Mouse (Mus musculus) stomach, embryonic 16.5 days (tissue): ENCODE data around the gene Nyx. TPM values are rescaled to one million over a fixed set of nuclear protein-coding genes. Genes with fewer than 3 reads are reported as not detected.
"Not testable (repeated sequence)": the region's sequence is repeated elsewhere in the genome, so short reads cannot be mapped to it uniquely, and the experiment has no call there.

ENCODE experiments used
- ATAC-seq: fragments of 200-750 bp; cut with Nextera tagmentation; 2 replicates; pipeline ENCODE4 v1.8.0; 2017; ENCODE audit warnings: moderate number of reproducible peaks, moderate TSS enrichment; ENCODE audit not compliant: insufficient read depth, low FRiP score
- H3K27ac ChIP-seq: fragments of 300-500 bp; sonication (generic); 2 replicates; pipeline ENCODE4 v1.5.1; 2014; ENCODE audit warnings: low read length
- H3K27me3 ChIP-seq: fragments of 300-500 bp; sonication (generic); 2 replicates; pipeline ENCODE4 v1.6.1; 2014; ENCODE audit warnings: low read length, control low read depth, mixed read lengths; ENCODE audit not compliant: control insufficient read depth, insufficient read depth
- H3K36me3 ChIP-seq: fragments of 300-500 bp; sonication (generic); 2 replicates; pipeline ENCODE4 v1.6.1; 2014; ENCODE audit warnings: low read length; ENCODE audit not compliant: control insufficient read depth, insufficient read depth
- H3K4me1 ChIP-seq: fragments of 300-500 bp; sonication (generic); 2 replicates; pipeline ENCODE4 v1.6.1; 2014; ENCODE audit warnings: low read length, control low read depth, mixed read lengths; ENCODE audit not compliant: control insufficient read depth, insufficient read depth
- H3K4me2 ChIP-seq: fragments of 300-500 bp; sonication (generic); 2 replicates; pipeline ENCODE4 v1.6.1; 2014; ENCODE audit warnings: low read depth, low read length, mixed read lengths
- H3K4me3 ChIP-seq: fragments of 300-500 bp; sonication (generic); replicated peaks from 2 replicates; pipeline ENCODE4 v1.5.1; 2014; ENCODE audit warnings: mild to moderate bottlenecking, low read length
- H3K9ac ChIP-seq: fragments of 300-500 bp; sonication (generic); 2 replicates; pipeline ENCODE4 v1.6.1; 2014; ENCODE audit warnings: low read length
- H3K9me3 ChIP-seq: fragments of 300-500 bp; sonication (generic); replicated peaks from 2 replicates; pipeline ENCODE4 v1.6.1; 2016; ENCODE audit warnings: low read length, control low read depth; ENCODE audit not compliant: control insufficient read depth
- WGBS: fragments of 180-500 bp; shearing (Covaris S2); extraction: QIAGEN DNeasy Blood & Tissue Kit; methylation state at CpG from one replicate; pipeline ENCODE4 v1.1.7; 2014; 5-methylcytosine and 5-hydroxymethylcytosine counted together
- polyA plus RNA-seq: library from polyadenylated mRNA; unstranded; fragments of >200 nt; fragmentation: Nextera tagmentation; extraction: Ambion mirVana; gene quantifications from 2 replicates; pipeline ENCODE4 v1.2.1, GENCODE M21; 2015

The Nyx gene
- 0.06 TPM in 2 replicates for polyA plus RNA-seq

- no peak within 1 kb of the TSS for H3K9ac ChIP-seq
Observed at GRCm38 (mm10) chrX:13465810-13466209, at the start of gene Nyx. Gene Nyx (plus strand): TSS chrX:13466110.

GRCm38 (mm10) chrX:13422047-13422446, 43.9 kb upstream of the Nyx start:
- 50% methylated on average over 4 of the region's 4 CpGs for WGBS
- H3K9me3 ChIP-seq: no peaks in the 10 kb centered on the region
- H3K4me1 ChIP-seq: no peaks in the 10 kb centered on the region
- H3K27me3 ChIP-seq: no peaks in the 10 kb centered on the region; the same call in 1 of the 2 replicates
- H3K36me3 ChIP-seq: no peaks in the 10 kb centered on the region
- ATAC-seq: no peak
- H3K4me2 ChIP-seq: no peak overlapping the region
- no peak overlapping the region for H3K27ac ChIP-seq
- H3K9ac ChIP-seq: no peak overlapping the region
- no peak overlapping the region for H3K4me3 ChIP-seq

More at GRCm38 (mm10) chrX:13465810-13466209, at the start of gene Nyx:
- 87% methylated on average over 3 of the region's 3 CpGs for WGBS
- Histone ChIP-seq H3K9me3 (no peaks in the 10 kb centered on the region), H3K27me3 (peaks cover 4% of the 10 kb centered on the region), H3K4me1 (no peaks in the 10 kb centered on the region), H3K27ac (no peak within 1 kb of the TSS), H3K4me2 (no peak within 1 kb of the TSS), H3K36me3 (no peaks in the 10 kb centered on the region), H3K4me3 (no peak within 1 kb of the TSS)
- ATAC-seq: no peak

GRCm38 (mm10) chrX:13431421-13431820, 34.5 kb upstream of the Nyx start:
- WGBS: 54% methylated on average over 6 of the region's 6 CpGs
- H3K4me1 ChIP-seq: no peaks in the 10 kb centered on the region

GRCm38 (mm10) chrX:13436042-13436441, 29.9 kb upstream of the Nyx start:
- not testable (repeated sequence) for H3K27me3 ChIP-seq, H3K9ac ChIP-seq, H3K9me3 ChIP-seq, H3K4me2 ChIP-seq, H3K36me3 ChIP-seq, H3K4me1 ChIP-seq, H3K27ac ChIP-seq, H3K4me3 ChIP-seq, ATAC-seq
- WGBS: 94% methylated on average over 2 of the region's 2 CpGs

More at GRCm38 (mm10) chrX:13431421-13431820, 34.5 kb upstream of the Nyx start:
- H3K9ac ChIP-seq: no peak overlapping the region
- ATAC-seq: no peak
- H3K4me2 ChIP-seq: no peak overlapping the region
- H3K4me3 ChIP-seq: no peak overlapping the region
- peaks cover 4% of the 10 kb centered on the region; the same call in 1 of the 2 replicates for H3K27me3 ChIP-seq
- H3K9me3 ChIP-seq: no peaks in the 10 kb centered on the region
- no peak overlapping the region for H3K27ac ChIP-seq
- H3K36me3 ChIP-seq: no peaks in the 10 kb centered on the region

- H3K36me3 ChIP-seq, H3K27me3 ChIP-seq, ATAC-seq, H3K27ac ChIP-seq, H3K9me3 ChIP-seq, H3K4me2 ChIP-seq, H3K4me1 ChIP-seq, H3K4me3 ChIP-seq, H3K9ac ChIP-seq: not testable (repeated sequence)
- 87% methylated on average over 9 of the region's 9 CpGs for WGBS
Observed at GRCm38 (mm10) chrX:13456544-13456943, 9.4 kb upstream of the Nyx start.

GRCm38 (mm10) chrX:13458766-13459165, 7.1 kb upstream of the Nyx start:
- 83% methylated on average over 1 of the region's 1 CpGs for WGBS
- no peak overlapping the region for H3K9ac ChIP-seq
- H3K27ac ChIP-seq: no peak overlapping the region
- no peaks in the 10 kb centered on the region for H3K9me3 ChIP-seq
- peaks cover 7% of the 10 kb centered on the region for H3K27me3 ChIP-seq
- no peaks in the 10 kb centered on the region for H3K4me1 ChIP-seq
- ATAC-seq: no peak
- H3K4me2 ChIP-seq: no peak overlapping the region
- H3K4me3 ChIP-seq: no peak overlapping the region
- H3K36me3 ChIP-seq: no peaks in the 10 kb centered on the region

GRCm38 (mm10) chrX:13461266-13462261, 4.3 kb upstream of the Nyx start:
- peak overlapping the region; percentile 55 for H3K4me2 ChIP-seq

GRCm38 (mm10) chrX:13462982-13463517, 2.9 kb upstream of the Nyx start:
- H3K27me3 ChIP-seq: peaks cover 7% of the 10 kb centered on the region
- WGBS: 63% methylated on average over 2 of the region's 2 CpGs
- H3K9ac ChIP-seq: no peak overlapping the region
- H3K4me3 ChIP-seq: no peak overlapping the region
- H3K9me3 ChIP-seq: no peaks in the 10 kb centered on the region
- H3K4me2 ChIP-seq: no peak overlapping the region
- H3K36me3 ChIP-seq: no peaks in the 10 kb centered on the region
- no peak overlapping the region for H3K27ac ChIP-seq
- no peaks in the 10 kb centered on the region for H3K4me1 ChIP-seq
- peak; percentile 3; the same call in 1 of the 2 replicates for ATAC-seq

More at GRCm38 (mm10) chrX:13461266-13462261, 4.3 kb upstream of the Nyx start:
- Histone ChIP-seq H3K27me3 (peaks cover 7% of the 10 kb centered on the region), H3K9me3 (no peaks in the 10 kb centered on the region), H3K36me3 (no peaks in the 10 kb centered on the region), H3K27ac (peak overlapping the region; percentile 53), H3K4me3 (peak overlapping the region; percentile 47), H3K9ac (peak overlapping the region; percentile 61), H3K4me1 (no peaks in the 10 kb centered on the region)
- peak; percentile 93 for ATAC-seq
- 16% methylated on average over 46 of the region's 46 CpGs for WGBS

GRCm38 (mm10) chrX:13466681-13467080, 771 bp downstream of the Nyx start:
- Histone ChIP-seq H3K27ac (no peak overlapping the region), H3K9me3 (no peaks in the 10 kb centered on the region), H3K36me3 (no peaks in the 10 kb centered on the region), H3K27me3 (peaks cover 4% of the 10 kb centered on the region), H3K9ac (no peak overlapping the region), H3K4me1 (no peaks in the 10 kb centered on the region), H3K4me3 (no peak overlapping the region), H3K4me2 (no peak overlapping the region)
- 64% methylated on average over 2 of the region's 2 CpGs for WGBS
- ATAC-seq: no peak
